Mouse (Mus musculus) CH12.LX (cell line): ENCODE measurements around the gene Qsox1. TPM values are rescaled to one million over a fixed set of nuclear protein-coding genes. Genes with fewer than 3 reads are reported as not detected.

ENCODE experiments used
- DNase-seq: peaks from one replicate; pipeline ENCODE4 v3.0.0-alpha.2; 2013; ENCODE audit errors: extremely low read depth
- H3K27ac ChIP-seq: 2 replicates; pipeline ENCODE4 v1.5.1; 2012; ENCODE audit warnings: low read depth, mild to moderate bottlenecking, control low read depth, moderate library complexity; ENCODE audit not compliant: insufficient read depth
- H3K27me3 ChIP-seq: replicated peaks from 2 replicates; pipeline ENCODE3; 2012; ENCODE audit warnings: inconsistent platforms
- H3K36me3 ChIP-seq, 2 experiments: replicated peaks in 1 of 2; 2 replicates each; pipeline versions ENCODE3 to v1.6.1; 2012; ENCODE audit warnings: inconsistent platforms in 1 of 2, low read length in 1 of 2, mild to moderate bottlenecking in 1 of 2, mixed read lengths in 1 of 2, moderate library complexity in 1 of 2; ENCODE audit not compliant: control insufficient read depth in 1 of 2, insufficient read depth in 1 of 2
- H3K4me1 ChIP-seq, 2 experiments: 2 replicates each; pipeline ENCODE4 v1.6.1; 2012; ENCODE audit warnings: inconsistent platforms in 1 of 2, moderate library complexity in 1 of 2; ENCODE audit not compliant: insufficient read depth in 2 of 2, control insufficient read depth in 1 of 2
- H3K4me2 ChIP-seq: 2 replicates; pipeline ENCODE4 v1.6.1; 2012; ENCODE audit warnings: low read depth, mild to moderate bottlenecking, control low read depth; ENCODE audit not compliant: poor library complexity, insufficient read depth, severe bottlenecking
- H3K4me3 ChIP-seq, 3 experiments: fragments of 150-350 bp in 1 of 3; sonication (generic) in 1 of 3; replicated peaks in 1 of 3; 2 replicates each; pipeline versions ENCODE3 to v1.5.1; 2011 to 2012; ENCODE audit warnings: low read depth in 2 of 3, low read length in 2 of 3, mild to moderate bottlenecking in 2 of 3, moderate library complexity in 2 of 3, control low read depth in 1 of 3, improper control_type of control experiment in 1 of 3, inconsistent platforms in 1 of 3, mixed read lengths in 1 of 3; ENCODE audit not compliant: poor library complexity in 1 of 3
- H3K79me2 ChIP-seq: replicated peaks from 2 replicates; pipeline ENCODE4 v1.6.1; 2012; ENCODE audit warnings: mild to moderate bottlenecking, moderate library complexity; ENCODE audit not compliant: control insufficient read depth, poor library complexity, insufficient read depth, severe bottlenecking; ENCODE audit errors: extremely low read depth
- H3K9ac ChIP-seq: 2 replicates; pipeline ENCODE4 v1.6.1; 2012; ENCODE audit warnings: low read depth, mild to moderate bottlenecking, control low read depth, moderate library complexity; ENCODE audit not compliant: insufficient read depth
- H3K9me3 ChIP-seq: replicated peaks from 2 replicates; pipeline ENCODE3; 2012; ENCODE audit warnings: low read length, inconsistent platforms, mixed read lengths
- BHLHE40 ChIP-seq: IDR thresholded peaks from 2 replicates; pipeline ENCODE4 v1.6.1; 2011; ENCODE audit warnings: mild to moderate bottlenecking, low read depth, low read length, improper control_type of control experiment
- CHD1 ChIP-seq: IDR thresholded peaks from 2 replicates; pipeline ENCODE4 v1.6.1; 2012; ENCODE audit warnings: low read depth, low read length, improper control_type of control experiment, inconsistent platforms
- CHD2 ChIP-seq: IDR thresholded peaks from 2 replicates; pipeline ENCODE4 v1.6.1; 2011; ENCODE audit warnings: low read length, improper control_type of control experiment
- E2F4 ChIP-seq: IDR thresholded peaks from 2 replicates; pipeline ENCODE4 v1.6.1; 2011; ENCODE audit warnings: low read depth, low read length, improper control_type of control experiment; ENCODE audit not compliant: insufficient replicate concordance
- ELF1 ChIP-seq: IDR thresholded peaks from 2 replicates; pipeline ENCODE4 v1.6.1; 2014; ENCODE audit warnings: low read depth, mild to moderate bottlenecking, inconsistent platforms, low read length, improper control_type of control experiment
- EP300 ChIP-seq: IDR thresholded peaks from 2 replicates; pipeline ENCODE4 v1.6.1; 2011; ENCODE audit warnings: low read length, improper control_type of control experiment
- ETS1 ChIP-seq: conservative IDR thresholded peaks from 2 replicates; pipeline ENCODE4 v1.6.1; 2012; ENCODE audit warnings: low read depth, mild to moderate bottlenecking, inconsistent platforms, low read length, improper control_type of control experiment, moderate library complexity
- GABPA ChIP-seq: IDR thresholded peaks from 2 replicates; pipeline ENCODE4 v1.6.1; 2012; ENCODE audit warnings: low read depth, low read length, improper control_type of control experiment, inconsistent platforms; ENCODE audit not compliant: insufficient replicate concordance
- IRF4 ChIP-seq: IDR thresholded peaks from 2 replicates; pipeline ENCODE4 v1.6.1; 2014; ENCODE audit warnings: low read depth, mild to moderate bottlenecking, inconsistent platforms, low read length, improper control_type of control experiment
- JUN ChIP-seq: IDR thresholded peaks from 2 replicates; pipeline ENCODE4 v1.6.1; 2011; ENCODE audit warnings: low read depth, mild to moderate bottlenecking, low read length, improper control_type of control experiment, moderate library complexity; ENCODE audit not compliant: insufficient read depth
- JUND ChIP-seq: conservative IDR thresholded peaks from 2 replicates; pipeline ENCODE4 v1.6.1; 2011; ENCODE audit warnings: low read depth, low read length, improper control_type of control experiment
- KAT2A ChIP-seq: IDR thresholded peaks from 2 replicates; pipeline ENCODE4 v1.6.1; 2012; ENCODE audit warnings: low read length, improper control_type of control experiment, inconsistent platforms; ENCODE audit not compliant: insufficient replicate concordance
- MAX ChIP-seq: IDR thresholded peaks from 2 replicates; pipeline ENCODE4 v1.6.1; 2011; ENCODE audit warnings: low read length, improper control_type of control experiment
- MAZ ChIP-seq: IDR thresholded peaks from 2 replicates; pipeline ENCODE4 v1.6.1; 2012; ENCODE audit warnings: low read depth, mild to moderate bottlenecking, inconsistent platforms, low read length, improper control_type of control experiment, moderate library complexity
- MEF2A ChIP-seq: IDR thresholded peaks from 2 replicates; pipeline ENCODE4 v1.6.1; 2014; ENCODE audit warnings: low read depth, mild to moderate bottlenecking, inconsistent platforms, low read length, improper control_type of control experiment, borderline replicate concordance
- MXI1 ChIP-seq: IDR thresholded peaks from 2 replicates; pipeline ENCODE4 v1.6.1; 2011; ENCODE audit warnings: mild to moderate bottlenecking, low read depth, low read length, improper control_type of control experiment
- PAX5 ChIP-seq: IDR thresholded peaks from 2 replicates; pipeline ENCODE4 v1.6.1; 2012; ENCODE audit warnings: low read length, inconsistent platforms, mixed read lengths
- POLR2AphosphoS2 ChIP-seq: IDR thresholded peaks from 2 replicates; pipeline ENCODE4 v1.6.1; 2011; ENCODE audit warnings: low read depth, low read length, improper control_type of control experiment
- RAD21 ChIP-seq: IDR thresholded peaks from 2 replicates; pipeline ENCODE4 v1.6.1; 2011; ENCODE audit warnings: low read depth, mild to moderate bottlenecking, low read length, improper control_type of control experiment, moderate library complexity
- RCOR1 ChIP-seq: conservative IDR thresholded peaks from 2 replicates; pipeline ENCODE4 v1.6.1; 2012; ENCODE audit warnings: low read depth, mild to moderate bottlenecking, inconsistent platforms, low read length, improper control_type of control experiment
- TBP ChIP-seq: conservative IDR thresholded peaks from 2 replicates; pipeline ENCODE4 v1.6.1; 2011; ENCODE audit warnings: low read depth, low read length, improper control_type of control experiment
- TCF12 ChIP-seq: IDR thresholded peaks from 2 replicates; pipeline ENCODE4 v1.6.1; 2014; ENCODE audit warnings: low read depth, mild to moderate bottlenecking, inconsistent platforms, low read length, improper control_type of control experiment
- UBTF ChIP-seq: IDR thresholded peaks from 2 replicates; pipeline ENCODE4 v1.6.1; 2012; ENCODE audit warnings: low read depth, mild to moderate bottlenecking, inconsistent platforms, low read length, improper control_type of control experiment, moderate library complexity
- USF1 ChIP-seq: IDR thresholded peaks from 2 replicates; pipeline ENCODE4 v1.6.1; 2014; ENCODE audit warnings: low read depth, mild to moderate bottlenecking, inconsistent platforms, low read length, improper control_type of control experiment
- USF2 ChIP-seq: conservative IDR thresholded peaks from 2 replicates; pipeline ENCODE4 v1.6.1; 2011; ENCODE audit warnings: low read depth, low read length, improper control_type of control experiment
- ZC3H11A ChIP-seq: IDR thresholded peaks from 2 replicates; pipeline ENCODE4 v1.6.1; 2012; ENCODE audit warnings: low read depth, mild to moderate bottlenecking, inconsistent platforms, low read length, improper control_type of control experiment
- ZKSCAN1 ChIP-seq: IDR thresholded peaks from 2 replicates; pipeline ENCODE4 v1.6.1; 2012; ENCODE audit warnings: low read depth, inconsistent platforms, low read length, improper control_type of control experiment, borderline replicate concordance
- ZMIZ1 ChIP-seq: IDR thresholded peaks from 2 replicates; pipeline ENCODE4 v1.6.1; 2012; ENCODE audit warnings: low read depth, mild to moderate bottlenecking, inconsistent platforms, low read length, improper control_type of control experiment
- ZNF384 ChIP-seq: IDR thresholded peaks from 2 replicates; pipeline ENCODE4 v1.6.1; 2012; ENCODE audit warnings: low read depth, low read length, improper control_type of control experiment, inconsistent platforms
- dilution Hi-C: fragments of 300-500 bp; cut with MboI; formaldehyde crosslinking; loops from 2 replicates; pipeline ENCODE4 v1.14.3; 2020; ENCODE audit warnings: low sequenced_read_pairs; ENCODE audit not compliant: extremely low pct_unique_long_range_greater_than_20kb, extremely low pct_ligation_motif_present
- in situ Hi-C: fragments of 300-500 bp; cut with MboI; formaldehyde crosslinking; loops from 3 replicates; pipeline ENCODE4 v1.14.3; 2019; ENCODE audit warnings: low sequenced_read_pairs, low pct_ligation_motif_present, low pct_unique_long_range_greater_than_20kb, mixed read lengths
- polyA plus RNA-seq: library from polyadenylated mRNA; unstranded; fragments of >175 nt; gene quantifications from 2 replicates; pipeline ENCODE4 v1.2.1, GENCODE M21; 2012; ENCODE audit warnings: low read depth; ENCODE audit not compliant: insufficient read length
- total RNA-seq, 2 experiments: library from RNA; depleted of rRNA; stranded (reverse); fragments of 300-350 nt in 1 of 2; fragments of >200 nt in 1 of 2; gene quantifications; 2 replicates each; pipeline ENCODE4 v1.2.3; 2012 to 2014

Gene Qsox1
- total and polyA plus RNA-seq, 3 experiments = 8.6 to 13.7 (median 11.6) TPM

- no peak overlapping the region for H3K4me2 ChIP-seq
- in situ Hi-C loops = no loop called here
- no peaks in the 10 kb centered on the region for H3K79me2 ChIP-seq
- no peak overlapping the region for H3K27ac ChIP-seq
- H3K4me3 ChIP-seq = no peak overlapping the region
- dilution Hi-C loops = no loop called here
- peaks cover 0 to 3% of the 10 kb centered on the region in 2 experiments; a peak in 2 of 4 replicates for H3K4me1 ChIP-seq
- no peaks in the 10 kb centered on the region for H3K36me3 ChIP-seq
- H3K27me3 ChIP-seq = peaks cover 20% of the 10 kb centered on the region
- TF ChIP-seq E2F4 (no peak), PAX5 (no peak), TCF12 (no peak), ELF1 (no peak), BHLHE40 (no peak), USF2 (no peak), EP300 (no peak), USF1 (no peak), UBTF (no peak), MAX (no peak), ZKSCAN1 (no peak), IRF4 (no peak), MXI1 (no peak), CHD1 (no peak), ZNF384 (no peak), CHD2 (no peak), TBP (no peak), ETS1 (no peak), KAT2A (no peak)
- no peak overlapping the region for H3K9ac ChIP-seq
- no peak for DNase-seq
- H3K9me3 ChIP-seq = no peaks in the 10 kb centered on the region
Measured at GRCm38 (mm10) chr1:155753411-155753810, 59.3 kb downstream of the Qsox1 start.

GRCm38 (mm10) chr1:155751484-155752255, 61.0 kb downstream of the Qsox1 start, which contains the start of gene Lhx4:
TSS of gene Lhx4 (minus strand) at chr1:155751684.
- no peaks in the 10 kb centered on the region for H3K9me3 ChIP-seq
- H3K36me3 ChIP-seq = no peaks in the 10 kb centered on the region
- no peak within 1 kb of the TSS for H3K9ac ChIP-seq
- no peak within 1 kb of the TSS for H3K4me2 ChIP-seq
- no peak for TF ChIP-seq E2F4
- no peak for TF ChIP-seq CHD1
- TF ChIP-seq JUND = no peak
- TF ChIP-seq ZMIZ1 = no peak
- TF ChIP-seq MXI1 = no peak
- TF ChIP-seq CHD2 = no peak
- TF ChIP-seq MAZ = no peak
- no peak for TF ChIP-seq RAD21
- TF ChIP-seq ELF1 = no peak
- no peak for TF ChIP-seq USF2
- TF ChIP-seq EP300 = no peak
- TF ChIP-seq POLR2AphosphoS2 = no peak
- TF ChIP-seq USF1 = no peak
- TF ChIP-seq ZC3H11A = no peak
- TF ChIP-seq JUN = no peak
- TF ChIP-seq MEF2A = no peak
- TF ChIP-seq RCOR1 = no peak
- no peak for TF ChIP-seq GABPA
- H3K27me3 ChIP-seq = peaks cover 28% of the 10 kb centered on the region
- peaks cover 0 to 3% of the 10 kb centered on the region in 2 experiments; a peak in 2 of 4 replicates for H3K4me1 ChIP-seq
- no peak for DNase-seq
- in situ Hi-C loops (no loop called here), dilution Hi-C loops (no loop called here)
- H3K27ac ChIP-seq = no peak within 1 kb of the TSS
- no peak within 1 kb of the TSS for H3K4me3 ChIP-seq
- no peaks in the 10 kb centered on the region for H3K79me2 ChIP-seq
